Mouse (Mus musculus) neural tube, embryonic 11.5 days (tissue): Measurements from ENCODE around the gene Eif3l. TPM values are rescaled to one million over a fixed set of nuclear protein-coding genes. Genes with fewer than 3 reads are reported as not detected.

Experiments
- ATAC-seq: fragments of 200-750 bp; cut with Nextera tagmentation; 2 replicates; pipeline ENCODE4 v1.8.0; 2017; ENCODE audit warnings: moderate number of reproducible peaks, mild to moderate bottlenecking, moderate TSS enrichment, moderate library complexity; ENCODE audit not compliant: insufficient read depth, low FRiP score, low TSS enrichment
- DNase-seq: peaks from one replicate; pipeline ENCODE4 v3.0.0-alpha.2; 2015; ENCODE audit warnings: low spot score
- H3K27ac ChIP-seq: fragments of 300-500 bp; sonication (generic); 2 replicates; pipeline ENCODE4 v1.5.1; 2014; ENCODE audit warnings: low read depth, mild to moderate bottlenecking, low read length
- H3K27me3 ChIP-seq: fragments of 300-500 bp; sonication (generic); 2 replicates; pipeline ENCODE4 v1.6.1; 2014; ENCODE audit warnings: mild to moderate bottlenecking, low read length, mixed read lengths; ENCODE audit not compliant: control insufficient read depth, insufficient read depth
- H3K36me3 ChIP-seq: fragments of 300-500 bp; sonication (generic); 2 replicates; pipeline ENCODE4 v1.6.1; 2014; ENCODE audit warnings: mild to moderate bottlenecking, low read length, moderate library complexity, mixed read lengths; ENCODE audit not compliant: control insufficient read depth, insufficient read depth
- H3K4me1 ChIP-seq: fragments of 300-500 bp; sonication (generic); 2 replicates; pipeline ENCODE4 v1.6.1; 2014; ENCODE audit warnings: low read length, mixed read lengths; ENCODE audit not compliant: control insufficient read depth, insufficient read depth
- H3K4me2 ChIP-seq: fragments of 300-500 bp; sonication (generic); 2 replicates; pipeline ENCODE4 v1.6.1; 2014; ENCODE audit warnings: low read depth, mild to moderate bottlenecking, moderate library complexity
- H3K4me3 ChIP-seq: fragments of 300-500 bp; sonication (generic); 2 replicates; pipeline ENCODE4 v1.5.1; 2014; ENCODE audit warnings: low read depth, low read length
- H3K9ac ChIP-seq: fragments of 300-500 bp; sonication (generic); 2 replicates; pipeline ENCODE4 v1.6.1; 2014; ENCODE audit warnings: mild to moderate bottlenecking, low read length
- H3K9me3 ChIP-seq: fragments of 300-500 bp; sonication (generic); 2 replicates; pipeline ENCODE4 v1.6.1; 2016; ENCODE audit warnings: low read length; ENCODE audit not compliant: control insufficient read depth
- WGBS: fragments of 180-500 bp; shearing (Covaris S2); extraction: QIAGEN DNeasy Blood & Tissue Kit; methylation state at CpG from one replicate; pipeline ENCODE4 v1.1.7; 2014; 5-methylcytosine and 5-hydroxymethylcytosine counted together
- polyA plus RNA-seq: library from polyadenylated mRNA; unstranded; fragments of >200 nt; fragmentation: Nextera tagmentation; extraction: Ambion mirVana; gene quantifications from 2 replicates; pipeline ENCODE4 v1.2.1, GENCODE M21; 2014

Eif3l gene
- polyA plus RNA-seq, 1 experiment from 2014 or later = 259 TPM

DNA sequence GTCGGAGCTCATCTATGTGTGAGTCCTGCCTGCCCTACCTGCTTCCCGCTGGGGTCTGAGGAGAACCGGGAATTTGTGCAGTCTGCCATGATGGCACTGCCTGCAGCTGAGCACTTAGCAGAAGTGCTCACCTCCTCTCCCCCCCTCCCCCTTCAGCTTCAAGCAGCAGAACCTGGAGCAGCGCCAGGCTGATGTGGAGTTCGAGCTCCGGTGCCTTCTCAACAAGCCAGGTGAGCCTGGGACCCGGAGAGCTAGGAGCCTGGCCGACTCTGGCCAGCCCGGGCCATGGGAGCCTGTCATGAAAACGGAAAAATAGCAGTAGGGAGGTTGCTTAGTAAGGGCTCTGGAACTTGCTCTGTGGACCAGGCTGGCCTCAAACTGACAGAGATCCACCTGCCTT is 55.8 kb downstream of the Eif3l start:
- Histone ChIP-seq H3K27ac (no peak overlapping the region), H3K4me3 (no peak overlapping the region), H3K9ac (no peak overlapping the region), H3K9me3 (no peaks in the 10 kb centered on the region), H3K4me2 (no peak overlapping the region), H3K4me1 (no peaks in the 10 kb centered on the region), H3K27me3 (no peaks in the 10 kb centered on the region), H3K36me3 (peaks cover 12% of the 10 kb centered on the region)
- ATAC-seq (no peak), DNase-seq (no peak)
- 89% methylated on average over 10 of the region's 10 CpGs for WGBS

DNA sequence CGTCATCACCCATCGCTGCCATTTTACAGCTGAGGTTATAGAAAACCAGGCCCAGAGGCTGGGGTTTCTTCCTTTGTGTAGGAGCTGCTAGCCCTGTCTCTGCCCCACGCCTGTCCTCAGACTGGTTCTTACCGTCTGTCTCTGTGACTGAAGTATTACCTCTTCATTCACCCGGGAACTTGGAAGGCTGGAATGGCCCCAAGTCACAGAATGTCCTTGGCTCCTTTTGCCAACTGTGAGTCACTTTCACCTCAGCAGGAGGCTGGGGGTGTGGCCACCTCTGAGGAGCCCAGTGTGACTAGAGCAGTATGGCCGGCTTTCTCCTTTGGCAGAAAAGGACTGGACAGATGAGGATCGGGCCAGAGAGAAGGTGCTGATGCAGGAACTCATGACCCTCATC is 56.5 kb downstream of the Eif3l start:
- peaks cover 12% of the 10 kb centered on the region for H3K36me3 ChIP-seq
- ATAC-seq = no peak
- no peak overlapping the region for H3K4me2 ChIP-seq
- no peak overlapping the region for H3K9ac ChIP-seq
- no peak overlapping the region for H3K4me3 ChIP-seq
- no peak for DNase-seq
- WGBS = 85% methylated on average over 7 of the region's 7 CpGs
- no peaks in the 10 kb centered on the region for H3K27me3 ChIP-seq
- H3K9me3 ChIP-seq = no peaks in the 10 kb centered on the region
- no peak overlapping the region for H3K27ac ChIP-seq
- H3K4me1 ChIP-seq = no peaks in the 10 kb centered on the region

DNA sequence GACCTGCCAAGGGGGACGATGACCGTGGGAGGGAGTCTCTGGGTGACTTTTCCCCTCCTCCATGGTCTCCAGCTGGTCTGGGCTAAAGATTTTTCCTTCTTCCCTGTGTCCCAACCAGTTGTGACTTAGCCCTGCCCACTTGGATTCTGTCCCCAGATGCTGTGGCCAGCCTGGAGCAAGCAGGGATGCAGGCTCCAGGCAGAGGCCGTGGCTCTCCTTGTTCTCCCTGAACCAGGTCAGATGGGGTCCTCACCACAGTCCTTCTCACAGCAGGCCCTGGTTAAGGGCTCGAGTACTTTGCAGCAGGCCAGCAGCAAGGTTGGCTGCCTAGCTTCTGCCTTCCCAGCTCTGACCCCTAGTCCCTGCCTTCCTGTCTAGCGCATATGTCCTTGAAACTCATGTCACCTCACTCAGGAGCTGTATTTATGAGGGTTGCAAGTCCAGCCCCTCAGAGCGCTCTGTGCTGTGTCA is 58.2 kb downstream of the Eif3l start:
- peaks cover 2% of the 10 kb centered on the region for H3K36me3 ChIP-seq
- no peak for ATAC-seq
- H3K9me3 ChIP-seq = no peaks in the 10 kb centered on the region
- H3K4me2 ChIP-seq = no peak overlapping the region
- no peak for DNase-seq
- 84% methylated on average over 6 of the region's 6 CpGs for WGBS
- H3K27ac ChIP-seq = no peak overlapping the region
- H3K27me3 ChIP-seq = no peaks in the 10 kb centered on the region
- no peak overlapping the region for H3K9ac ChIP-seq
- no peak overlapping the region for H3K4me3 ChIP-seq
- no peaks in the 10 kb centered on the region for H3K4me1 ChIP-seq

DNA sequence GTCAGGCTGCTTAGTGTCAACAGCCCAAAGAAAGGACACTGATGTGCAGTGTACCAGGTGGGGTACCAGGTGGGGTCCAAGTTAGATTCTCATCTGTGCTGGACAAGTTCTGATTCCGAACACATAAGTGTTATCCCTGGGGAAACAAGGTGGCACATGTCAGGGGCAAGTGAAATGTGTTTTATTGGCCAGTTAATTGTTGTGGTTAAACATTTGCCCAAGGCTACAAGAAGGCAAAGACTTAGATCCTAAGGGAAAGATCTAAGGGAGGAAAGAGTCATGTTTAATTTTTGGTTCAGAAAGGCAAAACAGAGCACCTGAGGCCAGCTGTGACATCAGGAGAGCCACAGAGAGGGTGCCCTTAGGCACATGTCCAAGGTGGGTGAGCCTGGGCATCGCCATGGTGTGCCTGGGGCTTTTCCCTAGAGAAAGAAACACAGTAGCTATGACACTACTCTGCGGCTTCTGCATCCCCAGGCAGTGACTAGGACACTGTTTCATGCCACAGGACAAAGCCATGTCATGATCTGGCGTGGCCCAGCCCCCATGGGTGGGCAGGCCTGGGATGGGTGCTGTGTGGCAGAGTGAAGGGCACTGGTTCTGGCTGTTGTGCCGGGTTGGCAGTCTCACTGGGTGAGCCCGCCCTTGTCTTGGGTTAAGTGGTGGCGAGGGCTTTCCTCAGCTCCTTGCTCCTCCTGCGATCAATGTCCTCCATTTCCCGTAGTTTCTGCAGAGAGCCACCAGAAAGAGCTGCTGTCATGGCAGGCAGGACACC is 59.7 kb downstream of the Eif3l start:
- Histone ChIP-seq H3K36me3 (peaks cover 2% of the 10 kb centered on the region), H3K4me1 (no peaks in the 10 kb centered on the region), H3K27me3 (no peaks in the 10 kb centered on the region), H3K9me3 (no peaks in the 10 kb centered on the region), H3K9ac (no peak overlapping the region), H3K4me2 (no peak overlapping the region), H3K27ac (no peak overlapping the region), H3K4me3 (no peak overlapping the region)
- WGBS = 87% methylated on average over 9 of the region's 9 CpGs
- DNase-seq = no peak
- ATAC-seq = no peak

- ATAC-seq = no peak
- Histone ChIP-seq H3K9ac (no peak overlapping the region), H3K27ac (no peak overlapping the region), H3K4me3 (no peak overlapping the region), H3K36me3 (no peaks in the 10 kb centered on the region; the same call in 1 of the 2 replicates), H3K4me2 (no peak overlapping the region), H3K9me3 (no peaks in the 10 kb centered on the region), H3K27me3 (no peaks in the 10 kb centered on the region), H3K4me1 (peaks cover under 1% of the 10 kb centered on the region)
- DNase-seq = no peak
- WGBS = 81% methylated on average over 9 of the region's 9 CpGs
Measured at GRCm38 (mm10) chr15:79135332-79135731, 60.4 kb downstream of the Eif3l start.

DNA sequence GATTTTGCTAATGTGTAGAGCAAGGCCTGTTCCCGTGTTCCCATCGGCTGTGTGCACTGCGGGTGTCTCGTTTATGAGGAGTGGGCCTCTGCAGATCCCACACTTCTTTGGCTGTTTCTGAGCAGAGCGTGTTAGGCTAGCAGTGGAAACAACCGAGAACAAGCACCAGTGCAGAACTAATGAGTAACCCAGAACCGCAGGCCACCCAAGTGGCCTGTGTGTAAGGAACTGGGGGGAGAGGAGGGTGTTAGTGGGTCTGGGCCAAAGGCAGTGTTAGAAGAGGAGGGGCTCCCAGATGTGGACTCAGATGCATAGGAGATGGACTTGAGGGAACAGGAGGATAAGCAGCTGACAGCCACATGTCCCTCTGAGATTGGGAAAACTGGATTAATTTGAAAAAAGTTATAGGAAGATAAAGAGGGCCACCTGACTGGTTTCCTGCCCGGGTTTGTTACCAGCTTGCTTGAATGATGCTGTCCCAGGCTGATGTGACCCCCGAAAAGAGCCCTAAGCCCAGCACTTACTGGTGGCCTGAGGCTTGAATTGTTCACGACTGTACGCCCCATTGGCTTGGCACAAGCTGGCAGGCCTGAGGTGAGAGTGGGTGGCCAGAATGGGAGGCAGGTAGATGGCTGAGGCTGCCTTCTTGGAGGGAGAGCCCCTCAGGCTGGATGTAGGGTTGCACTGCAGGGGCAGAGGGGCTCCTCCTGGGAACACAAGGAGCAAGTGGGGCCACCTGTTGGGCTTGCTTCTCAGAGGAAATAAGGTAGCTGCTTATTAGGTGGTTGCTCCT is 61.0 kb downstream of the Eif3l start:
- no peak overlapping the region for H3K4me2 ChIP-seq
- H3K4me1 ChIP-seq = peaks cover 4% of the 10 kb centered on the region
- 65% methylated on average over 11 of the region's 11 CpGs for WGBS
- DNase-seq (no peak), ATAC-seq (no peak)
- no peak overlapping the region for H3K9ac ChIP-seq
- no peaks in the 10 kb centered on the region for H3K27me3 ChIP-seq
- no peak overlapping the region for H3K27ac ChIP-seq
- H3K36me3 ChIP-seq = no peaks in the 10 kb centered on the region
- no peaks in the 10 kb centered on the region for H3K9me3 ChIP-seq
- H3K4me3 ChIP-seq = no peak overlapping the region

GRCm38 (mm10) chr15:79139640-79140039 is 64.7 kb downstream of the Eif3l start:
- Histone ChIP-seq H3K4me3 (no peak overlapping the region), H3K9ac (no peak overlapping the region), H3K4me2 (no peak overlapping the region), H3K4me1 (peaks cover 11% of the 10 kb centered on the region), H3K36me3 (0 out of 2 replicates have a peak, but pooled peaks cover 2% of the 10 kb centered on the region), H3K27me3 (no peaks in the 10 kb centered on the region), H3K27ac (no peak overlapping the region), H3K9me3 (no peaks in the 10 kb centered on the region)
- WGBS = 60% methylated on average over 10 of the region's 10 CpGs
- DNase-seq (no peak), ATAC-seq (no peak)

GRCm38 (mm10) chr15:79140866-79141565 is 66.0 kb downstream of the Eif3l start, which contains the start of the genes Polr2f and 1700088E04Rik:
Polr2f (plus strand) TSS chr15:79141009.
1700088E04Rik (minus strand) TSS chr15:79141253.
- H3K36me3 ChIP-seq = peaks cover 7% of the 10 kb centered on the region; the same call in 1 of the 2 replicates
- H3K4me1 ChIP-seq = peaks cover 11% of the 10 kb centered on the region
- ATAC-seq (peak; percentile 74), DNase-seq (peak; percentile 97)
- H3K27ac ChIP-seq = no peak within 1 kb of the TSS
- H3K4me3 ChIP-seq = peak within 1 kb of the TSS; percentile 82
- peak within 1 kb of the TSS; percentile 74 for H3K9ac ChIP-seq
- H3K4me2 ChIP-seq = peak within 1 kb of the TSS; percentile 95
- WGBS = under 1% methylated on average over 57 of the region's 57 CpGs
- H3K9me3 ChIP-seq = no peaks in the 10 kb centered on the region
- no peaks in the 10 kb centered on the region for H3K27me3 ChIP-seq
